Mouse (Mus musculus) common myeloid progenitor, adult 5-6 weeks (primary cell): ENCODE results near the gene Plet1. TPM values are rescaled to one million over a fixed set of nuclear protein-coding genes. Genes with fewer than 3 reads are reported as not detected.

Experiments
- ATAC-seq: replicated peaks from 2 replicates; pipeline ENCODE4 v1.8.0; 2016; ENCODE audit warnings: low read depth, mild to moderate bottlenecking, moderate TSS enrichment, inconsistent platforms; ENCODE audit not compliant: poor library complexity, severe bottlenecking
- total RNA-seq: library from RNA; stranded (forward); fragments of 200-1000, 187-1606 nt; gene quantifications from 2 replicates; pipeline ENCODE4 v1.2.3, GENCODE M21; 2017

Gene Plet1
- total RNA-seq, 1 experiment from 2014 or later = not detected

- peak; percentile 86 for ATAC-seq
These were observed 34.1 kb downstream of the Plet1 start, which contains the start of gene Pts for GRCm38 (mm10) chr9:50528293-50528892. Gene Pts (minus strand): TSS chr9:50528724.

- no peak for ATAC-seq
These were observed 36.6 kb downstream of the Plet1 start for GRCm38 (mm10) chr9:50530890-50531289.

GRCm38 (mm10) chr9:50533328-50533727 lies 39.0 kb downstream of the Plet1 start:
- ATAC-seq = peak; percentile 59

GRCm38 (mm10) chr9:50533791-50534190 lies 39.5 kb downstream of the Plet1 start:
- peak; percentile 30; the same call in 1 of the 2 replicates for ATAC-seq

GRCm38 (mm10) chr9:50535930-50536329 lies 41.6 kb downstream of the Plet1 start:
- no peak for ATAC-seq

- no peak for ATAC-seq
These were observed 42.3 kb downstream of the Plet1 start for GRCm38 (mm10) chr9:50536603-50537135.

GRCm38 (mm10) chr9:50537295-50537694 lies 43.0 kb downstream of the Plet1 start:
- ATAC-seq = peak; percentile 53

- ATAC-seq = peak; percentile 55
These were observed 45.8 kb downstream of the Plet1 start for GRCm38 (mm10) chr9:50540170-50540569.

- ATAC-seq = no peak
These were observed 48.1 kb downstream of the Plet1 start for GRCm38 (mm10) chr9:50542401-50542800.

GRCm38 (mm10) chr9:50547859-50548478 lies 53.6 kb downstream of the Plet1 start:
- peak; percentile 80 for ATAC-seq

- ATAC-seq = no peak
These were observed 54.6 kb downstream of the Plet1 start for GRCm38 (mm10) chr9:50548936-50549335.

GRCm38 (mm10) chr9:50552206-50552605 lies 57.9 kb downstream of the Plet1 start:
- 0 out of 2 replicates have a peak, but pooled peaks have one; percentile 39 for ATAC-seq

- peak; percentile 58 for ATAC-seq
These were observed 59.2 kb downstream of the Plet1 start for GRCm38 (mm10) chr9:50553547-50553946.

GRCm38 (mm10) chr9:50554241-50555093 lies 60.1 kb downstream of the Plet1 start, which contains the start of gene Il18:
Gene Il18 (plus strand): TSS chr9:50554827.
- ATAC-seq = peak; percentile 86

GRCm38 (mm10) chr9:50555094-50555446 lies 60.7 kb downstream of the Plet1 start, which contains the start of gene Bco2:
Gene Bco2 (minus strand): TSS chr9:50555181.
- peak; percentile 33; the same call in 1 of the 2 replicates for ATAC-seq

Other genes starting within 250 kb of the Plet1 start
- gene Rpl10-ps3, start 149.6 kb upstream of the Plet1 start, total RNA-seq = 470 and 608 TPM in 2 replicates
- 73.1 and 89.3 TPM in 2 replicates for gene Pts, start 34.2 kb downstream of the Plet1 start, total RNA-seq
- 4.4 and 7.5 TPM in 2 replicates for gene Il18, start 60.3 kb downstream of the Plet1 start, total RNA-seq
- gene Bco2, start 60.7 kb downstream of the Plet1 start, total RNA-seq = not detected in 2 replicates
- not detected in 2 replicates for gene Tex12, start 66.8 kb downstream of the Plet1 start, total RNA-seq
- gene Sdhd, start 109.3 kb downstream of the Plet1 start, total RNA-seq = 172 and 173 TPM in 2 replicates
- gene Timm8b, start 109.4 kb downstream of the Plet1 start, total RNA-seq = 147 and 199 TPM in 2 replicates
- gene Pih1d2, start 122.8 kb downstream of the Plet1 start, total RNA-seq = 0.24 and 4.4 TPM in 2 replicates
- 57.9 and 59.6 TPM in 2 replicates for gene Nkapd1, start 122.9 kb downstream of the Plet1 start, total RNA-seq
- gene Dlat, start 165.3 kb downstream of the Plet1 start, total RNA-seq = 37.5 and 49.9 TPM in 2 replicates
- not detected in 2 replicates for gene Dixdc1, start 245.0 kb downstream of the Plet1 start, total RNA-seq